Mouse (Mus musculus): Measurements from ENCODE around the gene Pde1a.

Pde1a gene

GRCm38 (mm10) chr2:80128861-80129698 is at the start of gene Pde1a:
TSS of gene Pde1a (minus strand) at chr2:80129458.
- DNase-seq = no peak

GRCm38 (mm10) chr2:80178608-80179280 is 49.5 kb upstream of the Pde1a start:
- DNase-seq = no peak

GRCm38 (mm10) chr2:80178154-80178553 is 48.9 kb upstream of the Pde1a start:
- no peak for DNase-seq

- DNase-seq = no peak
Measured at GRCm38 (mm10) chr2:80168103-80168502, 38.8 kb upstream of the Pde1a start.

- no peak for DNase-seq
Measured at GRCm38 (mm10) chr2:80158784-80159183, 29.5 kb upstream of the Pde1a start.

GRCm38 (mm10) chr2:80158196-80158595 is 28.9 kb upstream of the Pde1a start:
- DNase-seq = no peak

- DNase-seq = no peak
Measured at GRCm38 (mm10) chr2:80150019-80150418, 20.8 kb upstream of the Pde1a start.

- DNase-seq = no peak
Measured at GRCm38 (mm10) chr2:80149332-80149731, 20.1 kb upstream of the Pde1a start.

GRCm38 (mm10) chr2:80135076-80135475 is 5.8 kb upstream of the Pde1a start:
- DNase-seq = no peak

- DNase-seq = no peak
Measured at GRCm38 (mm10) chr2:80132677-80133076, 3.4 kb upstream of the Pde1a start.

- DNase-seq = no peak
Measured at GRCm38 (mm10) chr2:80126663-80127062, 2.6 kb downstream of the Pde1a start.

- no peak for DNase-seq
Measured at GRCm38 (mm10) chr2:80086891-80087290, 42.4 kb downstream of the Pde1a start.

GRCm38 (mm10) chr2:80080090-80080821 is 49.0 kb downstream of the Pde1a start:
- DNase-seq = no peak

- no peak for DNase-seq
Measured at GRCm38 (mm10) chr2:80079618-80080017, 49.6 kb downstream of the Pde1a start.

GRCm38 (mm10) chr2:80076323-80076722 is 52.9 kb downstream of the Pde1a start:
- no peak for DNase-seq

- DNase-seq = no peak
Measured at GRCm38 (mm10) chr2:80074531-80074930, 54.7 kb downstream of the Pde1a start.

- no peak for DNase-seq
Measured at GRCm38 (mm10) chr2:80074046-80074445, 55.2 kb downstream of the Pde1a start.

GRCm38 (mm10) chr2:80073426-80073825 is 55.8 kb downstream of the Pde1a start:
- DNase-seq = no peak

- no peak for DNase-seq
Measured at GRCm38 (mm10) chr2:80069745-80070144, 59.5 kb downstream of the Pde1a start.

- no peak for DNase-seq
Measured at GRCm38 (mm10) chr2:80066449-80066848, 62.8 kb downstream of the Pde1a start.

GRCm38 (mm10) chr2:80056062-80056461 is 73.2 kb downstream of the Pde1a start:
- no peak for DNase-seq

GRCm38 (mm10) chr2:80054042-80054441 is 75.2 kb downstream of the Pde1a start:
- no peak for DNase-seq

- no peak for DNase-seq
Measured at GRCm38 (mm10) chr2:80046751-80047513, 82.3 kb downstream of the Pde1a start.

Measured in cerebellum, adult 9-10 months (tissue).